Mouse (Mus musculus) intestine, embryonic 14.5 days (tissue): ENCODE results near the gene Serpind1. TPM values are rescaled to one million over a fixed set of nuclear protein-coding genes. Genes with fewer than 3 reads are reported as not detected.

Experiments
- ATAC-seq: fragments of 200-750 bp; cut with Nextera tagmentation; replicated peaks from 2 replicates; pipeline ENCODE4 v1.8.0; 2017; ENCODE audit warnings: low read depth, moderate number of reproducible peaks, moderate TSS enrichment, moderate library complexity; ENCODE audit not compliant: low FRiP score, low TSS enrichment
- DNase-seq: peaks from one replicate; pipeline ENCODE4 v3.0.0-alpha.2; 2018; ENCODE audit warnings: low spot score
- H3K27ac ChIP-seq: fragments of 300-500 bp; sonication (generic); 2 replicates; pipeline ENCODE4 v1.5.1; 2014; ENCODE audit warnings: low read depth, mild to moderate bottlenecking, control low read depth
- H3K27me3 ChIP-seq: fragments of 300-500 bp; sonication (generic); replicated peaks from 2 replicates; pipeline ENCODE4 v1.6.1; 2014; ENCODE audit warnings: low read length, control low read depth; ENCODE audit not compliant: control insufficient read depth, insufficient read depth
- H3K36me3 ChIP-seq: fragments of 300-500 bp; sonication (generic); 2 replicates; pipeline ENCODE4 v1.6.1; 2014; ENCODE audit warnings: low read length, control low read depth; ENCODE audit not compliant: control insufficient read depth, insufficient read depth
- H3K4me1 ChIP-seq: fragments of 300-500 bp; sonication (generic); replicated peaks from 2 replicates; pipeline ENCODE4 v1.6.1; 2014; ENCODE audit warnings: low read length, control low read depth, mixed read lengths; ENCODE audit not compliant: control insufficient read depth, insufficient read depth
- H3K4me2 ChIP-seq: fragments of 300-500 bp; sonication (generic); 2 replicates; pipeline ENCODE4 v1.6.1; 2014; ENCODE audit warnings: low read length
- H3K4me3 ChIP-seq: fragments of 300-500 bp; sonication (generic); 2 replicates; pipeline ENCODE4 v1.5.1; 2014; ENCODE audit warnings: low read depth, low read length, control low read depth, mixed read lengths
- H3K9ac ChIP-seq: fragments of 300-500 bp; sonication (generic); 2 replicates; pipeline ENCODE4 v1.6.1; 2014; ENCODE audit warnings: mild to moderate bottlenecking, low read length
- H3K9me3 ChIP-seq: fragments of 300-500 bp; sonication (generic); 2 replicates; pipeline ENCODE4 v1.6.1; 2016; ENCODE audit warnings: low read length, control low read depth; ENCODE audit not compliant: control insufficient read depth
- WGBS: fragments of 180-500 bp; shearing (Covaris S2); extraction: QIAGEN DNeasy Blood & Tissue Kit; methylation state at CpG from one replicate; pipeline ENCODE4 v1.1.7; 2014; 5-methylcytosine and 5-hydroxymethylcytosine counted together
- polyA plus RNA-seq: library from polyadenylated mRNA; unstranded; fragments of >200 nt; fragmentation: Nextera tagmentation; extraction: Ambion mirVana; gene quantifications from 2 replicates; pipeline ENCODE4 v1.2.1, GENCODE M21; 2014

The Serpind1 gene
- 0.19 and 0.22 TPM in 2 replicates for polyA plus RNA-seq

DNA sequence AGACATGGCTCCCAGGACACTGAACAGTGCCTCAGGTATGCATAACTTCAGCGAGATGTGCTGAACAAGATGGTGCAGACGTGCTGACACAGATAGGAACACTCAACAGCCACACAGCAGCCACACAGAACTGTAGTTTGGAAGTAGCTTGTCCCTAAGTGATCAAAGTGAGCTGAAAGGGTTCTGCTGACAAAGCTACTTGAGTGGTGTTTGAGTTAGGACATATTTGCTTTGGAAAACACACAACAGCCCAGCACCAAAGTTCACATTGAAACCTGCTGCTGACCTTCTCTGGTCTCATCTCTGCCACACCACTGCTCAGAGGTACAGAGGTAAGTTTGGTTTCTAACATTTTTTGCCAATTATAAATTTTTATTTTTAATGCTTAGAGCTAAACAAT is at the start of gene Serpind1:
Gene Serpind1 (plus strand): TSS at position 256 of the 400 bp plus-strand sequence.
- no peak within 1 kb of the TSS for H3K4me2 ChIP-seq
- ATAC-seq (no peak), DNase-seq (no peak)
- H3K9me3 ChIP-seq: no peaks in the 10 kb centered on the region
- no peak within 1 kb of the TSS for H3K4me3 ChIP-seq
- H3K4me1 ChIP-seq: no peaks in the 10 kb centered on the region
- no peaks in the 10 kb centered on the region for H3K27me3 ChIP-seq
- H3K36me3 ChIP-seq: no peaks in the 10 kb centered on the region; the same call in 1 of the 2 replicates
- no peak within 1 kb of the TSS for H3K27ac ChIP-seq
- WGBS: 62% methylated on average over 2 of the region's 2 CpGs
- no peak within 1 kb of the TSS for H3K9ac ChIP-seq

GRCm38 (mm10) chr16:17283151-17283550 is 48.0 kb upstream of the Serpind1 start:
- Histone ChIP-seq H3K9me3 (no peaks in the 10 kb centered on the region), H3K27ac (no peak overlapping the region), H3K9ac (no peak overlapping the region), H3K4me3 (no peak overlapping the region), H3K27me3 (peaks cover 12% of the 10 kb centered on the region), H3K36me3 (peaks cover 67% of the 10 kb centered on the region), H3K4me2 (no peak overlapping the region), H3K4me1 (0 out of 2 replicates have a peak, but pooled peaks cover under 1% of the 10 kb centered on the region)
- 67% methylated on average over 6 of the region's 6 CpGs for WGBS
- DNase-seq: no peak
- ATAC-seq: no peak

DNA sequence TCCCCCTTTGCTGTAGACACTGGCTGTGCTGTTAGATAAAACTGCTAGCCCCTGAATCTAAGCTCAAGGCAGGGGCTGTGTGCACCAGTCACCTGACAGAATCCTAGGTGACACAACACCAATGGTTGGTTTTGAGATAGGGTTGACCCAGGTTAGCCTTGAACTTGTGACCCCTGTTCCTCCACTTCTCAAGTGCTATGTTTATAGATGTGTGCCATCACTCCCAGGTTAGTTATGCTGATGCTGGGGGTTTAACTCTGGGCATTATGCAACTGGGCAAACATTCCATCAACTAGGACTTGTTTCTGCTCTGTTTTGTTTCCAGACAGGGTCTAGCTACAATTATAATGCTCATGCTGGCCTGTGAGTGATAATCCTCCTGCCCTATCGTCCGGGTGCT is 44.1 kb upstream of the Serpind1 start:
- DNase-seq: no peak
- no peak for ATAC-seq
- peaks cover 60% of the 10 kb centered on the region for H3K36me3 ChIP-seq
- no peak overlapping the region for H3K4me2 ChIP-seq
- H3K9me3 ChIP-seq: no peaks in the 10 kb centered on the region
- no peaks in the 10 kb centered on the region for H3K4me1 ChIP-seq
- WGBS: 89% methylated on average over 2 of the region's 2 CpGs
- H3K27me3 ChIP-seq: no peaks in the 10 kb centered on the region
- no peak overlapping the region for H3K4me3 ChIP-seq
- H3K27ac ChIP-seq: no peak overlapping the region
- no peak overlapping the region for H3K9ac ChIP-seq

DNA sequence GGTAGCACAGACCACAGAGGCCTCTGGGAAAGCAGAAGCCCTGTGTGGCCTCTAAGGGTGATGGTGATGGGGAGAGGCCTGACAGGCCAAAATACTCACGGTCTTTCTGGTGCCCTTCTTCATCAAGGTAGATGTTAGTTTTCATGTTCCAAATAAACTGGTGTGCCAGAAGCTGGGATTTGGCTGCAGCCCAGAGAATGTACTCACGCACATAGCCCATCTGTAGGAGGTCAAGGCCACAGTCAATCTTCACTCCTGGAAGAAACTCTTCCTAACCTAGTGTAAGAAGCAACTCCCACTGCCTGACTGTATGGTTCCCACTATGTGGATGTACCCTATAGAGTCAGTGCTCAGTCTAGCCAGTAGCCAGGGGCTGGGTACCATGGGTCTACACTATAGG is 40.2 kb upstream of the Serpind1 start:
- peaks cover 49% of the 10 kb centered on the region for H3K36me3 ChIP-seq
- H3K4me2 ChIP-seq: no peak overlapping the region
- no peaks in the 10 kb centered on the region for H3K9me3 ChIP-seq
- no peaks in the 10 kb centered on the region for H3K4me1 ChIP-seq
- no peak overlapping the region for H3K4me3 ChIP-seq
- 82% methylated on average over 2 of the region's 2 CpGs for WGBS
- no peak overlapping the region for H3K9ac ChIP-seq
- H3K27me3 ChIP-seq: no peaks in the 10 kb centered on the region
- ATAC-seq (no peak), DNase-seq (no peak)
- no peak overlapping the region for H3K27ac ChIP-seq

GRCm38 (mm10) chr16:17292751-17293150 is 38.4 kb upstream of the Serpind1 start:
- H3K27me3 ChIP-seq: no peaks in the 10 kb centered on the region
- no peak overlapping the region for H3K9ac ChIP-seq
- no peaks in the 10 kb centered on the region for H3K9me3 ChIP-seq
- H3K36me3 ChIP-seq: peaks cover 58% of the 10 kb centered on the region
- no peaks in the 10 kb centered on the region for H3K4me1 ChIP-seq
- H3K27ac ChIP-seq: no peak overlapping the region
- WGBS: 2% methylated on average over 2 of the region's 2 CpGs
- DNase-seq: peak; percentile 94
- peak; percentile 54; the same call in 1 of the 2 replicates for ATAC-seq
- no peak overlapping the region for H3K4me3 ChIP-seq
- no peak overlapping the region for H3K4me2 ChIP-seq

DNA sequence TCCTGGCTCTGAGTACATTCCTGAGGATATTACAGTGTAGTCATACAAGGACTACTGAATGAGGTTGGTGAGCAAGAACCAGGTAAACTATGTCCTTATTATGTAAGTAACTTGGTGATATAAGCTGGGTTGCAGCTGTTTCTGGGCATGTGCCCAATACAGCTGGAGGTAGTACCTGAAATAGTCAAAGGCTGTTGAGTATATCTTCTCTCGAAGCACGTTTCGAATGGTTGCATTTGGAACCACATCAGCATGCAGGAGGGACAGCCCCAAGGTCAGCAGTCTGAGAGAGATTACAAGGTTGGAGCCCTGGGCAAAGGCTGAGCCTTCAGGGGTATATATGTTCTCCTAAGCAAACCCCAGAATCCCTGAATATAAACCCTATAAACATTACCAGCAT is 30.4 kb upstream of the Serpind1 start:
- H3K4me1 ChIP-seq: no peaks in the 10 kb centered on the region
- no peak overlapping the region for H3K4me2 ChIP-seq
- H3K27me3 ChIP-seq: no peaks in the 10 kb centered on the region
- no peaks in the 10 kb centered on the region for H3K9me3 ChIP-seq
- H3K27ac ChIP-seq: no peak overlapping the region
- DNase-seq (no peak), ATAC-seq (no peak)
- peaks cover 78% of the 10 kb centered on the region for H3K36me3 ChIP-seq
- 90% methylated on average over 3 of the region's 3 CpGs for WGBS
- no peak overlapping the region for H3K9ac ChIP-seq
- H3K4me3 ChIP-seq: no peak overlapping the region

DNA sequence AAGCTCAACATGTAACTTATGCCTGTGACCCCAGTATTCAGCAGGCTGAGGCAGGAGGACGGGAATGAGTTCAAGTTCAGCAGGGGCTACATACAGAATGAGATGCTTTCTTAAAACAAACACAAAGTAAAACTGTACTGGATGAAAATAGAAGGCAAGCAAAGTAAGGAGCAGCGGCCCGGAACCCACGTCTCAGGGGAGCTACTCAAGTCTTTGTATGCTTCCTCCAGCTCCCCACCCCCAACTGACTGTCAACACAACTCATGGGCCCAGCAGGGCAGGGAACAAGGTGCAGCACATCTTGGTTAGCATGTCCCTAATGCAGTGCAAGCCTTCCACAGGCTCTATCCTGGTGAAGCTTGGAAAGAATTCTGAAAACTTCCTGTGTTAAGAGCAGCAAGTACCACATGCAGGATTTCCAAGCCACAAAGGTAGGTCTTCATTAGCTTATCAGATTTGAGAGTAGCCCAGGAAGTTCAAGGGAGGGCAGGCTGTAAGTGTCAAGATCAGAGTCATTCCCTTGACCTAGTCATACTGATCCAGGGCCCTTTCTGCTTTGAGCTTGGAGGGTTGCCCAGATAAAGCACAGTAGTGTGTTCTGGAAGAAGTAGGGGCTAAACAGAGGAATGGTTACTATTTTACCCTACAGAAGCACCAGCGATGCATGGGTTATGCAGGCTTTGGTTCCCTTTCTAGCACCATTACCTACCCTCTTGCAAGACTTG is 27.5 kb upstream of the Serpind1 start:
- no peak overlapping the region for H3K4me3 ChIP-seq
- no peaks in the 10 kb centered on the region for H3K4me1 ChIP-seq
- H3K4me2 ChIP-seq: no peak overlapping the region
- H3K9me3 ChIP-seq: no peaks in the 10 kb centered on the region
- H3K36me3 ChIP-seq: peaks cover 76% of the 10 kb centered on the region
- no peak overlapping the region for H3K27ac ChIP-seq
- no peaks in the 10 kb centered on the region for H3K27me3 ChIP-seq
- DNase-seq: no peak
- 88% methylated on average over 5 of the region's 5 CpGs for WGBS
- H3K9ac ChIP-seq: no peak overlapping the region
- no peak for ATAC-seq

GRCm38 (mm10) chr16:17307461-17307860 is 23.7 kb upstream of the Serpind1 start:
- no peak overlapping the region for H3K27ac ChIP-seq
- peaks cover 56% of the 10 kb centered on the region for H3K36me3 ChIP-seq
- H3K9ac ChIP-seq: no peak overlapping the region
- H3K4me3 ChIP-seq: no peak overlapping the region
- ATAC-seq (no peak), DNase-seq (no peak)
- H3K4me1 ChIP-seq: no peaks in the 10 kb centered on the region
- no peaks in the 10 kb centered on the region for H3K27me3 ChIP-seq
- H3K4me2 ChIP-seq: no peak overlapping the region
- 91% methylated on average over 5 of the region's 5 CpGs for WGBS
- no peaks in the 10 kb centered on the region for H3K9me3 ChIP-seq

GRCm38 (mm10) chr16:17309036-17309435 is 22.1 kb upstream of the Serpind1 start:
- no peak overlapping the region for H3K4me3 ChIP-seq
- H3K36me3 ChIP-seq: peaks cover 43% of the 10 kb centered on the region
- H3K27me3 ChIP-seq: no peaks in the 10 kb centered on the region
- H3K9me3 ChIP-seq: no peaks in the 10 kb centered on the region
- WGBS: 91% methylated on average over 10 of the region's 10 CpGs
- no peak overlapping the region for H3K9ac ChIP-seq
- no peak overlapping the region for H3K4me2 ChIP-seq
- no peak for ATAC-seq
- DNase-seq: no peak
- no peaks in the 10 kb centered on the region for H3K4me1 ChIP-seq
- H3K27ac ChIP-seq: no peak overlapping the region
